Mouse (Mus musculus) midbrain, embryonic 12.5 days (tissue): ENCODE data around the gene Rad54l2. TPM values are rescaled to one million over a fixed set of nuclear protein-coding genes. Genes with fewer than 3 reads are reported as not detected.

Experiments
- ATAC-seq: fragments of 200-750 bp; cut with Nextera tagmentation; 2 replicates; pipeline ENCODE4 v1.8.0; 2017; ENCODE audit warnings: low read depth, moderate TSS enrichment, moderate library complexity; ENCODE audit not compliant: low FRiP score
- H3K27ac ChIP-seq: fragments of 300-500 bp; sonication (generic); replicated peaks from 2 replicates; pipeline ENCODE4 v1.5.1; 2016; ENCODE audit warnings: mild to moderate bottlenecking
- H3K27me3 ChIP-seq: fragments of 300-500 bp; sonication (generic); 2 replicates; pipeline ENCODE4 v1.6.1; 2016; ENCODE audit warnings: mild to moderate bottlenecking
- H3K36me3 ChIP-seq: fragments of 300-500 bp; sonication (generic); 2 replicates; pipeline ENCODE4 v1.6.1; 2016
- H3K4me1 ChIP-seq: fragments of 300-500 bp; sonication (generic); 2 replicates; pipeline ENCODE4 v1.6.1; 2016
- H3K4me2 ChIP-seq: fragments of 300-500 bp; sonication (generic); replicated peaks from 2 replicates; pipeline ENCODE4 v1.6.1; 2016; ENCODE audit warnings: mild to moderate bottlenecking, moderate library complexity
- H3K4me3 ChIP-seq: fragments of 300-500 bp; sonication (generic); 2 replicates; pipeline ENCODE4 v1.5.1; 2016; ENCODE audit warnings: mild to moderate bottlenecking
- H3K9ac ChIP-seq: fragments of 300-500 bp; sonication (generic); replicated peaks from 2 replicates; pipeline ENCODE4 v1.6.1; 2016; ENCODE audit warnings: mild to moderate bottlenecking, moderate library complexity
- H3K9me3 ChIP-seq: fragments of 300-500 bp; sonication (generic); 2 replicates; pipeline ENCODE4 v1.6.1; 2016; ENCODE audit warnings: mild to moderate bottlenecking
- WGBS: fragments of 180-500 bp; shearing (Covaris S2); methylation state at CpG from one replicate; pipeline ENCODE4 v1.1.7; 2016; 5-methylcytosine and 5-hydroxymethylcytosine counted together
- polyA plus RNA-seq: library from polyadenylated mRNA; unstranded; fragments of >200 nt; fragmentation: Nextera tagmentation; extraction: Ambion mirVana; gene quantifications from 2 replicates; pipeline ENCODE4 v1.2.1, GENCODE M21; 2016

The Rad54l2 gene
- 10.4 and 11.4 TPM in 2 replicates for polyA plus RNA-seq

DNA sequence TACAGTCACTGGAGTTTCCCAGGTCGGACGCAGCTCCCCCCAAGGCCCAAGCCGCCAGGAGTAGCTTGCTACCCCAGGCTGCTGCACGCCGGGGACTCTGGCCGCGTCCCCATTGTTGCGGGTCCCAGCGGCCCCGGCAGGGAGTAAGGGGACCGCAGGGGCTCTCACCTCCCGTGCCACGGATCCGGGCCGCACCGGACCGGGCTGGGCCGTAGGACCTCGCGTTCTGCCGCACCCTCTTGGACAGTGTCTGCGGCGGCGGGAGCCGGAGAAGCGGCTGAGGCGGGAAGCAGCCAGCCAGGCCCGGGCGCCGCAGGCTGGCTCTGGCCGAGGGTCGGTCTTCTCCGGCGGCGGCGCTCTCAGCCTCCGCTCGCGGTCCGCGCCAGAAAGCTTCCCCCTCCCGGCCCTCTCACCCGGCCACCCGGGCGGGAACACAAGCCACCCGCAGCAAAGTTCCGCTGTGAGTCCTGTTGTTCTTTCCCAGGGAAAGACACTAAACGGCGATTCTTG is at the start of gene Rad54l2:
Gene Rad54l2, minus strand, starts transcription at position 383 of the 510 bp plus-strand sequence.
- under 1% methylated on average over 47 of the region's 49 CpGs for WGBS
- Histone ChIP-seq H3K9ac (peak within 1 kb of the TSS; percentile 97), H3K4me3 (peak within 1 kb of the TSS; percentile 82), H3K4me2 (peak within 1 kb of the TSS; percentile 93), H3K27me3 (no peaks in the 10 kb centered on the region), H3K9me3 (no peaks in the 10 kb centered on the region), H3K27ac (peak within 1 kb of the TSS; percentile 88), H3K36me3 (no peaks in the 10 kb centered on the region), H3K4me1 (peaks cover 14% of the 10 kb centered on the region)
- ATAC-seq, result peak; percentile 90

DNA sequence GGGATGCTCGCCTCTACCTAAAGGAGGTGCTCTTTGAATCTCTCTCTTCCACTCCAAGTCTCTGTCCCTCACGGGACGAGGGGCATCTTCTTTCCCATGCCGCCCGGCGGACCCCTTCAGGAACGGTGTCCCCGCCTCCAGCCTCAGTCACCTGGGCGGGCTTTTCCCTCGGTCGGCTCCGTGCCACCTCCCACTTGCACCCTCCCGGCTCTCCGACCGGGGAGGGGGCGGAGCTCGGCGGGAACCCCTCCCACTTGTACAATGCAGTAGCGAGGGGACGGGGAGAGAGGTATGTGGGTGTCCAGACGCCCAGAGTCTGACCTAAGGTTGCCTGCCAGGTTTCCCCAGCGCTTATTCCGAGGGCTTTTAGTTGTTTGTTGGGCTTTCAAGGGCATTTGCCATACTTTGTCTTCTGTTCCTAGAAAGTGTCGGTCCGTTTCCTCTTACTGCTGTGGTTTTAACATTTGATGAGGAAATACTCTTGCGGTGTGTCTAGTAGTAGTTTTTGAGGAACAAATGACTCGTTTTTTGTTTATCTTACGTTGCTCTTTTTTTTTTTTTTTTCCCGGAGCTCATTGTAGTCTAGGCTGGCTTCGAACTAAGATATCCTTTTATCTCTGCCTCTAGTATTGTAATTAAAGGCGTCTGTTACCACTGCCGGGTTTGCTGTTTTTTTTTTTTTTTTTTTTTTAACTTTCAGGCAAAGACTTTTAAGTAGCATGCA is 33.5 kb upstream of the Rad54l2 start:
- 4% methylated on average over 31 of the region's 32 CpGs for WGBS
- no peaks in the 10 kb centered on the region for H3K27me3 ChIP-seq
- H3K4me2 ChIP-seq, result peak overlapping the region; percentile 80
- H3K4me3 ChIP-seq, result peak overlapping the region; percentile 91
- no peaks in the 10 kb centered on the region for H3K36me3 ChIP-seq
- H3K4me1 ChIP-seq, result 0 out of 2 replicates have a peak, but pooled peaks cover 5% of the 10 kb centered on the region
- no peaks in the 10 kb centered on the region for H3K9me3 ChIP-seq
- peak; percentile 75 for ATAC-seq
- H3K9ac ChIP-seq, result peak overlapping the region; percentile 83
- H3K27ac ChIP-seq, result peak overlapping the region; percentile 91

DNA sequence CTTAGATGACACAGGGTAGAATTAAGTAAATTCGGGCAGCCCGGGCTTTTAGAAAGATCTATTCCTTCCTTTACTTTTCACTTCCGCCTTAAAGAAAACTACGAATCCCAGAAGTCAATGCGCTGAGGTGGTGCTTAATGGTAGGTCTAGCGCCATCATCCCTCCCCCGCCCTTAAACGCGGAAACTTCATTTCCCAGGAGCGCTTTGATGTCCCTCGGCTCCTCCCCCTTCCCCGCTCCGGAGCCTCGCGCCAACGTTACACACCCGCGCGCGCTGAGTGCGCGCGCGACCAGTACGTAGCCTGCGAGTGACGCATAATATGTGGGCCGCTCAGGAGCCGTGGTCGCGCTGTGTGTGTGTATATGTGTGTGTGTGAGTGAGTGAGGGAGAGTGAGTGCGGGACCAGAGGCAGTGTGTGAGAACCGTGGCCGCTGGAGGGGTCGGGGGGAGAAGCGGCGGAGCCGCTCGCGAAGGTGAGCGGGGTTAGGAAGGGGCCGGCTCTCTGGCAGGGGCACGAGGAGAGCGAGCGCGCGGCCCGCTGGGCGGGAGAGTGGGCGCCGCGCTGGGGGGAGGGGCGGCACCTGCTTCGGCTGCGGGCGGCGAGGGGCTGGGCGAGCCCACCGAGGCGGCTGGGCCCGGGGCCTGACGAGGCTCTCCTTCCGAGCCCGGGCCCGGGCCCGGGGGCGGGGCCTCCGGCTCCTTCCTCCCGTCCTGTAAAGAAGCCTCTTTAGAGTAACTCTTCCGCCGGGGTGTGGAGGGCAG is 32.8 kb upstream of the Rad54l2 start, which contains the start of gene Dcaf1:
Gene Dcaf1, plus strand, starts transcription at position 257 of the 763 bp plus-strand sequence.
- H3K9ac ChIP-seq, result peak within 1 kb of the TSS; percentile 83
- peak within 1 kb of the TSS; percentile 91 for H3K27ac ChIP-seq
- no peaks in the 10 kb centered on the region for H3K36me3 ChIP-seq
- H3K9me3 ChIP-seq, result no peaks in the 10 kb centered on the region
- peak within 1 kb of the TSS; percentile 80 for H3K4me2 ChIP-seq
- WGBS, result under 1% methylated on average over 52 of the region's 71 CpGs
- H3K4me1 ChIP-seq, result 0 out of 2 replicates have a peak, but pooled peaks cover 5% of the 10 kb centered on the region
- H3K27me3 ChIP-seq, result no peaks in the 10 kb centered on the region
- peak within 1 kb of the TSS; percentile 91 for H3K4me3 ChIP-seq
- peak; percentile 96 for ATAC-seq

DNA sequence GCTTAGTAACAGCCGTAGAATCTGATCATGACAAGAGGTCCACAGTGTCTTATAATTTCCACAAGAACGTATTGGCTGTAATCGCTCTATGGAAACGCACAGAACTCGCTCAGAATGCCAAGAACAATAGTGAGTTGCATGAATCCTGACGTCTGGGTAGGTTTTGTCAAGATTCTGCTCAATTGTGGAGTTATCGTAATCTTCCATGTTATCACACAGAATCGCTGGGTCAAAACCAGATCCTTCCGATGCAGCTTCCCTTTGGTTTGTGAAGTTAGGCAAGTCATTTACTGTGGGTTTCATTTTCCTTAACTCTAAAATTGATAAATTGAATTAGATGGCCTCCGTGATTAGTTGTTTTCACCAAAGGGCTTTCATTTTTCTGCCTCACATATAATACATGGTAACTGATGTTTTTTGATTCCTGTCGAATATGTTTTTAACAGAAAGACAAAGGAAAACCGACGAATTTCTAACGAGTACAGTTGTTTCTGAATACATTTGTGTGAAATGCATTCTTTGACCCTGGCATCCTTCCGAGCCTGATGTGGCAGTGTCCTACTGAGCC is 32.1 kb upstream of the Rad54l2 start:
- Histone ChIP-seq H3K27me3 (no peaks in the 10 kb centered on the region), H3K27ac (no peak overlapping the region), H3K4me1 (0 out of 2 replicates have a peak, but pooled peaks cover 5% of the 10 kb centered on the region), H3K36me3 (no peaks in the 10 kb centered on the region), H3K4me2 (peak overlapping the region; percentile 50), H3K9me3 (no peaks in the 10 kb centered on the region), H3K4me3 (peak overlapping the region; percentile 91), H3K9ac (0 out of 2 replicates have a peak overlapping the region, but pooled peaks have one; percentile 32)
- ATAC-seq, result no peak
- 57% methylated on average over 15 of the region's 15 CpGs for whole genome bisulfite sequencing

GRCm38 (mm10) chr9:106819201-106819600 is 30.2 kb upstream of the Rad54l2 start:
- 89% methylated on average over 1 of the region's 1 CpGs for WGBS
- Histone ChIP-seq H3K4me2 (no peak overlapping the region), H3K27ac (no peak overlapping the region), H3K36me3 (no peaks in the 10 kb centered on the region), H3K27me3 (no peaks in the 10 kb centered on the region), H3K9me3 (no peaks in the 10 kb centered on the region), H3K4me1 (0 out of 2 replicates have a peak, but pooled peaks cover 5% of the 10 kb centered on the region), H3K9ac (no peak overlapping the region), H3K4me3 (no peak overlapping the region)
- no peak for ATAC-seq

DNA sequence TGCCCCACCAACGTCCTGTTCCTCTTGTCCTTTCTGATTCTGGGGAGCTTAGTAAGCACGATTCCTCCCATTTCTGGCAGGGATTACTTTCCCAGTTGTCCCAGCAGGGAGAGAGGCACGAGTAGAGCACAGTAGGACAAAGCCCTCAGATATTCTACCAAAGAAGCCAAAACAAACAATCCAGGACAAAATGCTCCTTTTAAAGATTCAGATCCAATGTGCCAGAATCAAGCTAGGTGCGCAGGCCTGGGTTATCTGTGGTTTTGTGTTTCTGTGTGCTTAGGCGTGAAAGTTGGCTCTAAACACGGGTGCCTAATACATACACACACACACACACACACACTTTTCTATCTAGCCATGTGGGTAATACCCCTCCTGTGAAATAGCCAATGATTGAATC is 29.2 kb upstream of the Rad54l2 start:
- Histone ChIP-seq H3K36me3 (no peaks in the 10 kb centered on the region), H3K4me3 (no peak overlapping the region), H3K27me3 (no peaks in the 10 kb centered on the region), H3K4me1 (0 out of 2 replicates have a peak, but pooled peaks cover 5% of the 10 kb centered on the region), H3K27ac (no peak overlapping the region), H3K4me2 (no peak overlapping the region), H3K9me3 (no peaks in the 10 kb centered on the region), H3K9ac (no peak overlapping the region)
- 77% methylated on average over 6 of the region's 6 CpGs for WGBS
- ATAC-seq, result no peak

GRCm38 (mm10) chr9:106806503-106806902 is 17.5 kb upstream of the Rad54l2 start:
- peaks cover 16% of the 10 kb centered on the region for H3K9me3 ChIP-seq
- H3K36me3 ChIP-seq, result no peaks in the 10 kb centered on the region
- WGBS, result 82% methylated on average over 4 of the region's 4 CpGs
- no peak overlapping the region for H3K9ac ChIP-seq
- H3K27me3 ChIP-seq, result no peaks in the 10 kb centered on the region
- ATAC-seq, result no peak
- no peak overlapping the region for H3K4me2 ChIP-seq
- H3K4me3 ChIP-seq, result no peak overlapping the region
- no peaks in the 10 kb centered on the region for H3K4me1 ChIP-seq
- H3K27ac ChIP-seq, result no peak overlapping the region

DNA sequence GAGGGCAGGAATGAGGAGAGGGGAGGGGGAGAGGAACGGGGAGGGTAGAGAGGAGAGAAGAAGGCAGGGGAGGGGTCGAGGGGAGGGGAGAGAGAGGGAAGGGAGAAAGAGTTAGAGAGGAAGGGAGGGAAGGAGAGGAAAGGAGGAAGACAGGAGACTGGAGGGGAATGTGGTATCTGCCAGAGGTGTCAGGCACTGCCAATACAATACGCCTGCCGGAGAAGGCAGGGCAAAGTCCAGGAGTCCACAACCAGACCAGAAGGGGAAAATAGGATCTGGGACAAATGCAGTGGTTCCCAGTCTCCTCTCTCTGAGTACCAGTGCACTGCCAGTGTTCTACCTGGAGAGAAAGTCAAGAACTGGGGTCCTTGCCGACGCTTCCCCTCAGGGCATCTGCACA is 1.8 kb upstream of the Rad54l2 start:
- H3K4me3 ChIP-seq, result no peak overlapping the region
- no peak for ATAC-seq
- H3K4me1 ChIP-seq, result peaks cover 14% of the 10 kb centered on the region
- no peaks in the 10 kb centered on the region for H3K36me3 ChIP-seq
- no peaks in the 10 kb centered on the region for H3K9me3 ChIP-seq
- 78% methylated on average over 6 of the region's 6 CpGs for WGBS
- no peak overlapping the region for H3K9ac ChIP-seq
- H3K27ac ChIP-seq, result no peak overlapping the region
- H3K4me2 ChIP-seq, result no peak overlapping the region
- H3K27me3 ChIP-seq, result no peaks in the 10 kb centered on the region

- Histone ChIP-seq H3K36me3 (no peaks in the 10 kb centered on the region), H3K4me2 (peak overlapping the region; percentile 93), H3K27ac (0 out of 2 replicates have a peak overlapping the region, but pooled peaks have one; percentile 88), H3K4me3 (peak overlapping the region; percentile 82), H3K27me3 (no peaks in the 10 kb centered on the region), H3K9me3 (no peaks in the 10 kb centered on the region), H3K9ac (peak overlapping the region; percentile 97), H3K4me1 (peaks cover 14% of the 10 kb centered on the region)
- ATAC-seq, result peak; percentile 45
- WGBS, result 17% methylated on average over 10 of the region's 10 CpGs
Measured at GRCm38 (mm10) chr9:106789363-106789762, 369 bp upstream of the Rad54l2 start.

DNA sequence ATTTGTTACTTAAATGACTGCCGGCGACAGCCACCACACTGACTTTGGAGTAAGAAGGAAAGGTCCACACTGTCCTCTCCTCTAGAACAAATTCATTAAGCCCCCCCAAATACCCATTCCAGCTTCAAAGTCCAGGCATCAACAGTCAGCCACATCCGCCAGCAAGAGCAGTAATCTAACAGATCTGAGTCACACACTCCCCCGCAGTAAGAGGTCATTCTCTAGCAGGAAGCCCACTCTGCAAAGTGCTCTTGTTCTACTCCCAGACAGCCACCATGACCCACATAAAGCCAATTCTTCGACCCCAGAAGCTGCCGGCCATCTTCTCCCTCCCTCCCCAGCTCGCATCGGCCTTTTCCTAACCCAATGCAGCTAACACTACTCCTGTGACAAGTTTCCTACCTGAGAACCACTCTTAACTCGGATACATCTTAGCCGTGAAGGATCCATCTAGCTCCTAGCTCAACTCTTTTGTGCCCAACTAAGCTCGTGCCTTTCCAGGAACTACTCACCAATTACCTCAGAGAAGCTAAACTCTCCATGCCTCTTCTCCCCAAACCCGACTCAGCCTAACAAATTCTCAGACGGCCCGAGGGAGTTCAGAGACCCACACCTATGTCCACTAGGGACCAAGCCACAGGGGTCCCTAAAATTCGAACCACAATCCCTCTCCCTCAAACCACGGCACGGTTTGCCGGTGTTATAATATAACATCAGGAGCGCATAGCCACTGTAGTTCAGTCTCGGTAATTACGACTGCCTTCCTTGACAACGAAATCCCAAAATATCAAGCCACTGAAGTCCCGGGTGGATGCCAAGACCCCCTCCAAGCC is 799 bp downstream of the Rad54l2 start:
- ATAC-seq, result no peak
- H3K4me1 ChIP-seq, result peaks cover 14% of the 10 kb centered on the region
- H3K27ac ChIP-seq, result peak overlapping the region; percentile 88
- H3K27me3 ChIP-seq, result no peaks in the 10 kb centered on the region
- no peaks in the 10 kb centered on the region for H3K36me3 ChIP-seq
- H3K9me3 ChIP-seq, result no peaks in the 10 kb centered on the region
- 9% methylated on average over 23 of the region's 23 CpGs for WGBS
- peak overlapping the region; percentile 97 for H3K9ac ChIP-seq
- H3K4me2 ChIP-seq, result peak overlapping the region; percentile 93
- peak overlapping the region; percentile 82 for H3K4me3 ChIP-seq

DNA sequence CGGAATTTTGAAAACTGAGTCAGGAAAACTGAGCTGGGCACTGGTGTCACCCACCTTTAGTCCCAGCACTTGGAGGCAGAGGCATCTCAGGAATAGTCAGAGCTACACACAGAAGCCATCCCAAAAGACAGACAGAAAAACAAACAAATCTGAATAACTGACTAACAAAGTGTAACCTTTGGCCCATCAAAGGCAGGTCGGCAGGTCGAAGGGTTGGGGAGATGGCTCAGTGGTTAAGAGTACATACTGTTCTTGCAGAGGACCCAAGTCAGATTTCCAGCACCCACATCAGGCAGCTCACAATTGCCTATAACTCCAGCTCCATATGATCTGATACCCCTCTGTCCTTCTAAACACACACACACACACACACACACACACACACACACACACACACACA is 3.8 kb downstream of the Rad54l2 start:
- Histone ChIP-seq H3K36me3 (no peaks in the 10 kb centered on the region), H3K9me3 (no peaks in the 10 kb centered on the region), H3K4me1 (peaks cover 14% of the 10 kb centered on the region), H3K27ac (no peak overlapping the region), H3K4me2 (no peak overlapping the region), H3K4me3 (no peak overlapping the region), H3K27me3 (no peaks in the 10 kb centered on the region), H3K9ac (no peak overlapping the region)
- WGBS, result 90% methylated on average over 3 of the region's 3 CpGs
- no peak for ATAC-seq
